Mouse (Mus musculus): ENCODE results near the gene Adgre1.
A peak's percentile ranks its signal among the peaks of the same experiment; 100 is the strongest.
"Not testable (repeated sequence)": the region's sequence is repeated elsewhere in the genome, so short reads cannot be mapped to it uniquely, and the experiment has no call there.

Gene Adgre1

GRCm38 (mm10) chr17:57358441-57358840 is at the start of gene Adgre1:
Gene Adgre1 (plus strand): TSS chr17:57358691.
- DNase-seq = no peak

- DNase-seq = no peak
Observed at GRCm38 (mm10) chr17:57311801-57312200, 46.7 kb upstream of the Adgre1 start.

- DNase-seq = no peak
Observed at GRCm38 (mm10) chr17:57327615-57328014, 30.9 kb upstream of the Adgre1 start.

- no peak for DNase-seq
Observed at GRCm38 (mm10) chr17:57328944-57329343, 29.5 kb upstream of the Adgre1 start.

GRCm38 (mm10) chr17:57330993-57331392 is 27.5 kb upstream of the Adgre1 start:
- DNase-seq = no peak

GRCm38 (mm10) chr17:57332241-57332640 is 26.2 kb upstream of the Adgre1 start:
- no peak for DNase-seq

- DNase-seq = no peak
Observed at GRCm38 (mm10) chr17:57334001-57334760, 24.3 kb upstream of the Adgre1 start.

GRCm38 (mm10) chr17:57334761-57335150 is 23.7 kb upstream of the Adgre1 start:
- DNase-seq = peak; percentile 74

- not testable (repeated sequence) for DNase-seq
Observed at GRCm38 (mm10) chr17:57335194-57335593, 23.3 kb upstream of the Adgre1 start.

GRCm38 (mm10) chr17:57335673-57336303 is 22.7 kb upstream of the Adgre1 start:
- peak; percentile 88 for DNase-seq

GRCm38 (mm10) chr17:57337996-57338395 is 20.5 kb upstream of the Adgre1 start:
- DNase-seq = no peak

GRCm38 (mm10) chr17:57339298-57339697 is 19.2 kb upstream of the Adgre1 start:
- no peak for DNase-seq

- DNase-seq = no peak
Observed at GRCm38 (mm10) chr17:57341568-57341967, 16.9 kb upstream of the Adgre1 start.

GRCm38 (mm10) chr17:57344029-57344707 is 14.3 kb upstream of the Adgre1 start:
- no peak for DNase-seq

- DNase-seq = no peak
Observed at GRCm38 (mm10) chr17:57347017-57347416, 11.5 kb upstream of the Adgre1 start.

GRCm38 (mm10) chr17:57347781-57348180 is 10.7 kb upstream of the Adgre1 start:
- DNase-seq = no peak

- DNase-seq = no peak
Observed at GRCm38 (mm10) chr17:57349067-57349466, 9.4 kb upstream of the Adgre1 start.

- DNase-seq = no peak
Observed at GRCm38 (mm10) chr17:57350212-57350611, 8.3 kb upstream of the Adgre1 start.

GRCm38 (mm10) chr17:57351107-57351506 is 7.4 kb upstream of the Adgre1 start:
- no peak for DNase-seq

- DNase-seq = no peak
Observed at GRCm38 (mm10) chr17:57359485-57360241, 1.2 kb downstream of the Adgre1 start.

All from cerebellum, adult 9-10 months (tissue).